Mouse (Mus musculus): ENCODE measurements at regions not wholly inside any gene's neighbourhood (a gene's known extent, or its start where the extent isn't known, plus 50 kb on each side); places are given as distances from the start of the nearest gene placed in this dataset.

GRCm38 (mm10) chr3:77051884-77052283, 977.8 kb downstream of the Fstl5 start:
- DNase-seq: no peak

- DNase-seq: no peak
Observed at GRCm38 (mm10) chr3:77075055-77075454, 1001.0 kb downstream of the Fstl5 start.

GRCm38 (mm10) chr3:77091812-77092211, 1017.7 kb downstream of the Fstl5 start:
- DNase-seq: no peak

GRCm38 (mm10) chr3:77112969-77113368, 1038.9 kb downstream of the Fstl5 start:
- no peak for DNase-seq

GRCm38 (mm10) chr3:77120581-77120980, 1046.5 kb downstream of the Fstl5 start:
- DNase-seq: no peak

GRCm38 (mm10) chr3:77151636-77152035, 1077.6 kb downstream of the Fstl5 start:
- no peak for DNase-seq

- DNase-seq: no peak
Observed at GRCm38 (mm10) chr3:77197828-77198227, 1123.8 kb downstream of the Fstl5 start.

GRCm38 (mm10) chr3:77198265-77198664, 1124.2 kb downstream of the Fstl5 start:
- peak in 1 of 2 experiments; percentile 4 for DNase-seq

- DNase-seq: no peak
Observed at GRCm38 (mm10) chr3:77226007-77226406, 1151.9 kb downstream of the Fstl5 start.

All from kidney, postnatal 25 days (tissue).